Mouse (Mus musculus) limb, embryonic 15.5 days (tissue): ENCODE measurements at regions not wholly inside any gene's neighbourhood (a gene's known extent, or its start where the extent isn't known, plus 50 kb on each side); places are given as distances from the start of the nearest gene placed in this dataset.
A peak's percentile ranks its signal among the peaks of the same experiment; 100 is the strongest.
"Not testable (repeated sequence)": the region's sequence is repeated elsewhere in the genome, so short reads cannot be mapped to it uniquely, and the experiment has no call there.

Source experiments
- ATAC-seq: fragments of 200-750 bp; cut with Nextera tagmentation; 2 replicates; pipeline ENCODE4 v1.8.0; 2017; ENCODE audit warnings: low read depth, moderate TSS enrichment; ENCODE audit not compliant: insufficient number of reproducible peaks, low FRiP score, low TSS enrichment
- H3K27ac ChIP-seq: fragments of 300-500 bp; sonication (generic); 2 replicates; pipeline ENCODE4 v1.5.1; 2015; ENCODE audit warnings: moderate library complexity, mild to moderate bottlenecking, inconsistent platforms
- H3K27me3 ChIP-seq: fragments of 300-500 bp; sonication (generic); 2 replicates; pipeline ENCODE4 v1.6.1; 2015; ENCODE audit warnings: inconsistent platforms
- H3K36me3 ChIP-seq: fragments of 300-500 bp; sonication (generic); 2 replicates; pipeline ENCODE4 v1.6.1; 2015; ENCODE audit warnings: inconsistent platforms
- H3K4me1 ChIP-seq: fragments of 300-500 bp; sonication (generic); 2 replicates; pipeline ENCODE4 v1.6.1; 2015; ENCODE audit warnings: inconsistent platforms
- H3K4me2 ChIP-seq: fragments of 300-500 bp; sonication (generic); 2 replicates; pipeline ENCODE4 v1.6.1; 2015; ENCODE audit warnings: mild to moderate bottlenecking, inconsistent platforms
- H3K4me3 ChIP-seq: fragments of 300-500 bp; sonication (generic); 2 replicates; pipeline ENCODE4 v1.5.1; 2015; ENCODE audit warnings: mild to moderate bottlenecking, inconsistent platforms
- H3K9ac ChIP-seq: fragments of 300-500 bp; sonication (generic); 2 replicates; pipeline ENCODE4 v1.6.1; 2015; ENCODE audit warnings: inconsistent platforms
- H3K9me3 ChIP-seq: fragments of 300-500 bp; sonication (generic); 2 replicates; pipeline ENCODE4 v1.6.1; 2016; ENCODE audit warnings: inconsistent platforms
- WGBS: fragments of 180-500 bp; shearing (Covaris S2); methylation state at CpG from one replicate; pipeline ENCODE4 v1.1.7; 2015; 5-methylcytosine and 5-hydroxymethylcytosine counted together

- no peak for ATAC-seq
- WGBS: 94% methylated on average over 3 of the region's 3 CpGs
Observed at GRCm38 (mm10) chr2:48315306-48315705, 498.6 kb upstream of the Acvr2a start.

GRCm38 (mm10) chr2:48316180-48316889 lies 497.6 kb upstream of the Acvr2a start:
- H3K27ac ChIP-seq: no peak overlapping the region
- no peaks in the 10 kb centered on the region for H3K27me3 ChIP-seq
- ATAC-seq: no peak
- H3K9me3 ChIP-seq: no peaks in the 10 kb centered on the region
- no peak overlapping the region for H3K9ac ChIP-seq
- peaks cover 14% of the 10 kb centered on the region for H3K4me1 ChIP-seq
- H3K4me2 ChIP-seq: no peak overlapping the region
- 72% methylated on average over 8 of the region's 8 CpGs for WGBS
- H3K4me3 ChIP-seq: no peak overlapping the region
- no peaks in the 10 kb centered on the region for H3K36me3 ChIP-seq

More at GRCm38 (mm10) chr2:48315306-48315705, 498.6 kb upstream of the Acvr2a start:
- no peak overlapping the region for H3K27ac ChIP-seq
- H3K9me3 ChIP-seq: no peaks in the 10 kb centered on the region
- H3K4me2 ChIP-seq: no peak overlapping the region
- no peak overlapping the region for H3K9ac ChIP-seq
- no peak overlapping the region for H3K4me3 ChIP-seq
- H3K27me3 ChIP-seq: no peaks in the 10 kb centered on the region
- H3K4me1 ChIP-seq: peaks cover 14% of the 10 kb centered on the region
- no peaks in the 10 kb centered on the region for H3K36me3 ChIP-seq

DNA sequence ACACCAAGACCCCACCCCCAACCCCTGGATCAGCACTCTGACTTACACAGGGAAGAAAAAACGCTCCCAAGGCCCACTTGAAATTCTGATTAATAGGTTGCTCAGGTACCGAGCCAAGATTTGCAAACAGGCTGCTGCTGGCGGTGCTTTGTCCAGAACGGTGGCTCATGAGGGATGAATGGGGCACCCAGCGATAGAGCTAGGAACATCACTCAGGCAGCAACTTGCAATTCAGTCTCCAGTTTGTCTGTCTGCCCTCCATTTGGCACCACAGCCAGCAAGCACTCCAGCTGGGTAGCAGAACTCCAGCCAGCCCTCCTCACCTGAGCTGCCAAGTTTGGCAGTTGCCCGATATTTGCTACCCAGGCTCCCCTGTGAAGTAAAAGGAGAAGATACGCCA lies 496.1 kb upstream of the Acvr2a start:
- Histone ChIP-seq H3K27ac (peak overlapping the region; percentile 43), H3K27me3 (no peaks in the 10 kb centered on the region), H3K4me2 (0 out of 2 replicates have a peak overlapping the region, but pooled peaks have one; percentile 5), H3K4me1 (peaks cover 14% of the 10 kb centered on the region), H3K4me3 (no peak overlapping the region), H3K36me3 (no peaks in the 10 kb centered on the region), H3K9me3 (no peaks in the 10 kb centered on the region), H3K9ac (no peak overlapping the region)
- no peak for ATAC-seq
- 38% methylated on average over 7 of the region's 7 CpGs for WGBS

- peaks cover 14% of the 10 kb centered on the region for H3K4me1 ChIP-seq
- H3K9ac ChIP-seq: no peak overlapping the region
- peak overlapping the region; percentile 43; the same call in 1 of the 2 replicates for H3K27ac ChIP-seq
- no peaks in the 10 kb centered on the region for H3K27me3 ChIP-seq
- H3K4me2 ChIP-seq: no peak overlapping the region
- no peak for ATAC-seq
- no peaks in the 10 kb centered on the region for H3K36me3 ChIP-seq
- H3K9me3 ChIP-seq: no peaks in the 10 kb centered on the region
- WGBS: 19% methylated on average over 8 of the region's 8 CpGs
- no peak overlapping the region for H3K4me3 ChIP-seq
Observed at GRCm38 (mm10) chr2:48318384-48319030, 495.4 kb upstream of the Acvr2a start.

GRCm38 (mm10) chr2:48321471-48321870 lies 492.4 kb upstream of the Acvr2a start:
- Histone ChIP-seq H3K4me1 (peaks cover 14% of the 10 kb centered on the region), H3K9ac (no peak overlapping the region), H3K9me3 (no peaks in the 10 kb centered on the region), H3K4me3 (no peak overlapping the region), H3K4me2 (no peak overlapping the region), H3K27me3 (no peaks in the 10 kb centered on the region), H3K36me3 (no peaks in the 10 kb centered on the region), H3K27ac (no peak overlapping the region)
- WGBS: 75% methylated on average over 4 of the region's 4 CpGs
- no peak for ATAC-seq

DNA sequence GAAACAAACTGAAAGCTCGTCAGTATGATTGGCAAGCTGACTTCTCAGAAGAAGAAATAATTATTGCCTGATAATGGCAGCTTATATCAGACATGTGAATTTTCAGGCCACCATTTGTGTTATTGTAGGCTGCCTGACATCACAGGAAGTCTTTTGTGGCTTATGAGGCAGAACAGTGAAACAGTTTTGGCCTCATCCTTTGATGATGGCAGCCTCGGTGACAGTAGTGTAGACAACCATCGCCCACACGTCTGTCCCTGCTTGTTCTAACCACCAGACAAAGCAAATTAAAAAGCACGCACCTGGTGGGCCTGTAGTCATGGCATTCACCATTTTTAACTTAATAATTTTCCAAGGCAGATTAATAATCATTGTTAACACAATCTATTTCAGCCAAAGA lies 491.6 kb upstream of the Acvr2a start:
- H3K9ac ChIP-seq: no peak overlapping the region
- H3K4me2 ChIP-seq: no peak overlapping the region
- WGBS: 76% methylated on average over 5 of the region's 5 CpGs
- H3K27me3 ChIP-seq: no peaks in the 10 kb centered on the region
- no peak overlapping the region for H3K27ac ChIP-seq
- H3K36me3 ChIP-seq: no peaks in the 10 kb centered on the region
- H3K9me3 ChIP-seq: no peaks in the 10 kb centered on the region
- no peak overlapping the region for H3K4me3 ChIP-seq
- peaks cover 14% of the 10 kb centered on the region for H3K4me1 ChIP-seq
- no peak for ATAC-seq

GRCm38 (mm10) chr2:48328204-48328603 lies 485.7 kb upstream of the Acvr2a start:
- no peak for ATAC-seq
- Histone ChIP-seq H3K36me3 (no peaks in the 10 kb centered on the region), H3K9me3 (no peaks in the 10 kb centered on the region), H3K4me3 (no peak overlapping the region), H3K27me3 (no peaks in the 10 kb centered on the region), H3K4me1 (no peaks in the 10 kb centered on the region), H3K4me2 (no peak overlapping the region), H3K27ac (no peak overlapping the region), H3K9ac (no peak overlapping the region)

DNA sequence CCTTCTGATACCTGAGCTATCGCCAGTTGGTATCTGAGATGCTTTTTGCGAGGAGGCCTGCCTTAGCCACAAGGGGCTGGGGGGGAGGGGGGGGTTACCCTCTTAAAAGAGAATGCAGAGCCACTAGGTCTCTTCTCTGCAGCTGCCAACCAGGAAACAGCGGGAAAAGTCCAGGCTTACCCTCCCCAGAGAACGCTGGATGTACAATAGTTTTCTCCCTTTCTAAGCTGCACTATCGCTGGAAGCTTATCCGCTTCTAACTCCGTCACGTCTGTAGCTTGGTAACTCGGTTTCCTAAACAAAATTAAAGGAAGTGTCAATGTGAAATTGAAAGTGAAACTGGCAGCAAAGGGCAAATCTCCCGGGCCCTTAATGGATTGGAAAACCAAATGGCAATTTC lies 481.1 kb upstream of the Acvr2a start:
- no peaks in the 10 kb centered on the region for H3K4me1 ChIP-seq
- no peaks in the 10 kb centered on the region for H3K36me3 ChIP-seq
- no peaks in the 10 kb centered on the region for H3K27me3 ChIP-seq
- no peak overlapping the region for H3K9ac ChIP-seq
- no peak overlapping the region for H3K4me2 ChIP-seq
- H3K27ac ChIP-seq: no peak overlapping the region
- ATAC-seq: no peak
- H3K4me3 ChIP-seq: no peak overlapping the region
- no peaks in the 10 kb centered on the region for H3K9me3 ChIP-seq
- 47% methylated on average over 10 of the region's 10 CpGs for WGBS

DNA sequence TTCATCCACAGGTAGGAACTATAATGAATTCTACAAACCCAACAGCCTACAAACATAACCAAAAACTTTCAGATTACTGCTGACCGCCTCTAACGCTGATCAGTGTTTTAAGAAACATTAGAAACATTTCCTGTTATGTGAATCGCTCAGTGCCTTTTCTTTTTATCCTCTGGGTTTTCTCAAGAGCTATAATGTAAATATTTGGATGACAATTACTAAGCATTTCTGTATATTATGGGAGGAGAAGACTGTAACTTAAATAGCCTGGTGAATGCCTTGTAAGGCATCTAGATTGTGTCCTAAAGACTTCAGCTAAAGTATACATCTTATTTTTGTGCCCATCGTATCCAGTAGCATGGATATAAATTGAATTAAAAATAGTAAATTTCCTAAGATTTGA lies 465.9 kb upstream of the Acvr2a start:
- WGBS: 87% methylated on average over 4 of the region's 4 CpGs
- no peak for ATAC-seq
- Histone ChIP-seq H3K36me3 (no peaks in the 10 kb centered on the region), H3K4me1 (no peaks in the 10 kb centered on the region), H3K4me3 (no peak overlapping the region), H3K27me3 (no peaks in the 10 kb centered on the region), H3K9me3 (no peaks in the 10 kb centered on the region), H3K27ac (no peak overlapping the region), H3K4me2 (no peak overlapping the region), H3K9ac (no peak overlapping the region)

DNA sequence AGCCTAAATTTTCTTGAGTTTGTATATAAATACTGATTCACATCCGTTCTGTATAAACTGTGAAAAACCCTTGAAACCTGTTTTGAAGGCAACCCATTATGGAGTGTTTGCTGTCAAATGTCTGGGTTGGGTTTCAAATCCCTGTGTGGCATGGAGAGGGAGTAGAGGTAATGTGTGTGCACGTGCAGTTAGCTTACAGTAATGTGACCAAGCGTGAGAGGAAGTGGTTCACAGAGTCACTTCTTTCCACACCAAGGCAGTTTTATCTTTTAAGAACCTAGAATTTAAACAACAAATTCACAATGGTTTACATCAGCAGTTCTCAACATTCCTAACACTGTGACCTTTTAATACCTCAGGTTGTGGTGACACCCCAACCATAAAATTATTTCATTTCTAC lies 464.1 kb upstream of the Acvr2a start:
- H3K9me3 ChIP-seq: no peaks in the 10 kb centered on the region
- no peak overlapping the region for H3K27ac ChIP-seq
- H3K4me1 ChIP-seq: no peaks in the 10 kb centered on the region
- no peak overlapping the region for H3K9ac ChIP-seq
- no peaks in the 10 kb centered on the region for H3K36me3 ChIP-seq
- no peak for ATAC-seq
- 79% methylated on average over 3 of the region's 3 CpGs for WGBS
- H3K4me3 ChIP-seq: no peak overlapping the region
- no peaks in the 10 kb centered on the region for H3K27me3 ChIP-seq
- no peak overlapping the region for H3K4me2 ChIP-seq

DNA sequence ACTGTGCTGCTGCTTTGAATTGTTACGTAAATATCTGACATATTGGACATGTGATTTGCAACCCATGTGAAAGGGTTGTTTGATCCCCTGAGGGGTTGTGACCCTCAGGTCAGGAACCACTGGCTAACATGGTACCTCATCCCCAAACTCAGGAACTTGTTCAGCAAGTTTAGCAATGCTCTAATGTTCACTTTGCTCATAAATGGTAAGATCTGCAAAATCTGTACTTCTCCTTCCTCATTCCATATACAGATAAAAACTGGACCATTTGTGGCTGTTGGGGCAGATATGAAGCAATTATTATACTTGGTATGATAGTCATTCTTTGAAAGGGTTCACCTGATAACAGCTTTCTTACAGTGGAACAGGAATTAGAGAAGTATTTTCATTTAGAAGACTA lies 463.7 kb upstream of the Acvr2a start:
- WGBS: 72% methylated on average over 1 of the region's 1 CpGs
- Histone ChIP-seq H3K4me3 (no peak overlapping the region), H3K27ac (no peak overlapping the region), H3K36me3 (no peaks in the 10 kb centered on the region), H3K4me1 (no peaks in the 10 kb centered on the region), H3K27me3 (no peaks in the 10 kb centered on the region), H3K4me2 (no peak overlapping the region), H3K9me3 (no peaks in the 10 kb centered on the region), H3K9ac (no peak overlapping the region)
- ATAC-seq: no peak

GRCm38 (mm10) chr2:48371572-48371971 lies 442.3 kb upstream of the Acvr2a start:
- not testable (repeated sequence) for H3K27ac ChIP-seq, H3K9ac ChIP-seq, H3K4me1 ChIP-seq, H3K27me3 ChIP-seq, ATAC-seq, H3K4me3 ChIP-seq, H3K9me3 ChIP-seq, H3K4me2 ChIP-seq, H3K36me3 ChIP-seq
- 82% methylated on average over 4 of the region's 4 CpGs for WGBS
